Mouse (Mus musculus) lung, adult 10 weeks (tissue): Measurements from ENCODE around the gene Ifi207. TPM values are rescaled to one million over a fixed set of nuclear protein-coding genes. Genes with fewer than 3 reads are reported as not detected.

ENCODE experiments used
- polyA plus RNA-seq: library from polyadenylated mRNA; stranded (reverse); fragments of 350-450 nt; fragmentation: Illumina TruSeq; extraction: RNeasy Lipid Tissue Mini Kit (QIAGEN cat#74804); gene quantifications from one replicate; pipeline ENCODE4 v1.2.3, GENCODE M21; 2014; ENCODE audit warnings: low read depth, low replicate concordance; ENCODE audit not compliant: insufficient read depth

Gene Ifi207
- 2.4 TPM for polyA plus RNA-seq

DNA sequence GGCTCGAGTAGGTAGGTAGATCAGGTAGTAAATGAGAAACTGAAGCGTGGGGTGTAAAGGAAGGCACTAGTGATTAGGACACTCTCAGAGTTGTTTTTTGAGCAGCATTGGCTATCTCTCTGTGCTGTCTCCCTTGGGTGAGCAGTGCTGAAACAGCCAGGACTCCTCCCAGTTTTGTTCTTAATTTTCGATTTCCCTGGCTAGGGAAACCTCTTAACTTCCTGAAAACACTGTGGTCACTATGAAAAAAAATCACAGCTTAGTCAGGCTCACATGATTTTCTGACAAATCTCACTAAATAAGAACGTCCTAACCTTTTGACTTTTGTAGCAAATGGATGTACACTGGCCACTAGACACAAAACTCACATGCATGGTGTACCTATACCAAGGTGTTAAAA is at the start of gene Ifi207:
Ifi207 (minus strand) TSS at position 92 of the 400 bp plus-strand sequence.

DNA sequence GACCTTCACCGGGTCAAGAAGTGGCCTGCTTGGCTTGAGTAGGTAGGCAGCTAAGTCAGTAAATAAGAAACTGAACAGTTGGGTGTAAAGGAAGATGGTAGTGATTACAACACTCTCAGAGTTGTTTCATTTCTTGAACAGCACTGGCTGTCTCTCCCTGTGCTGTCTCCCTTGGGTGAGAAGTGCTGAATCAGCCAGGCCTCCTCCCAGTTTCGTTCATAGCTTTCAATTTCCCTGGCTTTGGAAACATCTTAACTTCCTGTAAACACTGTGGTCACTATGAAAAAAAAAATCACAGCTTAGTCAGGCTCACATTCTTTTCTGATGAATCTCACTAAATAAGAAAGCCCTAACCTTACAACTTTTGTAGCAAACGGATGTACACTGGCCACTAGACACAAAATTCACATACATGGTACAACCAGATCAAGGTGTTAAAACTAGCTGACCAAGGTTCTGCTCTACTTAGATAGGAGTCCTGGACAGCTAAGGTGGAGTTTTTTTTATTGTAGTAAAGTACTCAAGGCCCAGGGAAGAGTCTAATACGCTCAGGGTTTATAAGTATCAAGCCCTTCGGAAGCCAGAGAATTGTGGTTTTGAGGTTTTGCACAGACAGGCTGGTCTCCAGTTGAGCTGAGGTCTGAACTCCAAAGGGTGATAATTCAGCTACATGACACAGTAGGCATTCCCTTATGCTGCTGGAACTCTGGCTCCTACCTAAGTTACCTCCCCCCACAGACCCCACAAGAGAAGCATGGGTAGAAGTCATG is 25.5 kb upstream of the Ifi207 start, which contains the start of gene Ifi204:
Ifi204 (minus strand) TSS at position 96 of the 770 bp plus-strand sequence.

DNA sequence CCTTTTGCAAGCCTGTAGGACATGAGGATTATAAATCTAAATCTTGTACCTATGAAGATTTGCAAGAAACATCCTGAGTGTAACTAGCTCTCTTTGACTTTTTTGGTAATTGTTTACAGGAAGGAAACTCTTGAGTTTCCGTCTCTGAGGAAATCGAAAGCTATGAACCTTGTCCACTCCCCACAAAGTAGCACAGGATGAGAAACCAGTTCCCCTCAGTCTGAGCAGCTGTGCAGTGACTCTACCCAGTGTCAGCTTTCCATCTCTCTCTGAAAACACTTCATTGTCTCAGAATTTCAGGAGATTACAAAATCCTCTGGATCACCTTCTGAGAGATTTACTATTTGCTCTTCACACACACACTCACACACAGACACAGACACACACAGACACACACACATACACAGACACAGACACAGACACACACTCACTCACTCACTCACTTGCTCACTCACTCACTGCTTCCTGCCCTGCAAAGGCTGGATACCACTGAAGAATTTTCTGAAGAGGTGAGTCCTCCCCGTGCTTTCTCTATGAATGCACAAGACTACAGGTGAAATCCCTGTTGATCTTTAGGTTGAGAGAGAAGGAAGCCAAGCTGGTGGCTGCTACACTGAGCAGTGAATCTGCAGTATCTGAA is 68.0 kb downstream of the Ifi207 start, which contains the start of gene Ifi208:
Ifi208 (plus strand) TSS at position 218 of the 640 bp plus-strand sequence.

Other genes starting within 250 kb of the Ifi207 start
- 0.96 TPM for gene Ifi214, start 205.8 kb downstream of the Ifi207 start, polyA plus RNA-seq
- gene Ifi213, start 142.5 kb downstream of the Ifi207 start, polyA plus RNA-seq, result 9.7 TPM
- 10.9 TPM for gene Ifi209, start 110.8 kb downstream of the Ifi207 start, polyA plus RNA-seq
- gene Ifi208, start 68.1 kb downstream of the Ifi207 start, polyA plus RNA-seq, result 10.8 TPM
- 5.1 TPM for gene Ifi204, start 25.2 kb upstream of the Ifi207 start, polyA plus RNA-seq
- 5.9 TPM for gene Ifi211, start 171.3 kb upstream of the Ifi207 start, polyA plus RNA-seq
- 28.8 TPM for gene Mndal, start 200.7 kb upstream of the Ifi207 start, polyA plus RNA-seq
- gene Ifi203, start 200.9 kb upstream of the Ifi207 start, polyA plus RNA-seq, result 13.6 TPM
- not detected for gene Ifi202b, start 241.0 kb upstream of the Ifi207 start, polyA plus RNA-seq